Mouse (Mus musculus) brain, embryonic 14.5 days (tissue): Measurements from ENCODE around the gene Igfbp6.

Experiments
- CTCF ChIP-seq: fragments of 200-500 bp; IDR thresholded peaks from 2 replicates; pipeline ENCODE4 v1.5.1; 2012; ENCODE audit warnings: inconsistent platforms, mild to moderate bottlenecking, moderate library complexity, borderline replicate concordance; ENCODE audit not compliant: insufficient read depth, insufficient read length; ENCODE audit errors: extremely low read depth
- POLR2A ChIP-seq: fragments of 200-500 bp; IDR thresholded peaks from 2 replicates; pipeline ENCODE4 v1.6.1; 2012; ENCODE audit warnings: mild to moderate bottlenecking, inconsistent platforms, borderline replicate concordance; ENCODE audit not compliant: poor library complexity, insufficient read depth, insufficient read length, severe bottlenecking; ENCODE audit errors: extremely low read depth

- TF ChIP-seq CTCF (no peak), POLR2A (no peak)
Observed at GRCm38 (mm10) chr15:102173581-102173980, 29.4 kb downstream of the Igfbp6 start.
